Mouse (Mus musculus): Measurements from ENCODE around the gene Pitpnc1. TPM values are rescaled to one million over a fixed set of nuclear protein-coding genes. Genes with fewer than 3 reads are reported as not detected.

Pitpnc1 gene
- polyA plus RNA-seq, 1 experiment from 2014 or later: 48.0 TPM

GRCm38 (mm10) chr11:107272351-107272975 is 198.0 kb downstream of the Pitpnc1 start:
- Histone ChIP-seq H3K27me3 (ENCODE audit: control insufficient read depth, insufficient read depth, low read depth, low read length) (no peaks in the 10 kb centered on the region), H3K4me2 (ENCODE audit: low read length) (no peak overlapping the region), H3K36me3 (ENCODE audit: control insufficient read depth, insufficient read depth, low read length) (no peaks in the 10 kb centered on the region), H3K9me3 (replicated peaks; ENCODE audit: control insufficient read depth, low read length, poor library complexity, severe bottlenecking) (no peaks in the 10 kb centered on the region), H3K4me1 (ENCODE audit: control insufficient read depth, insufficient read depth, low read length) (peaks cover 9% of the 10 kb centered on the region; the same call in 1 of the 2 replicates), H3K27ac (ENCODE audit: low read length) (peak overlapping the region; percentile 43), H3K4me3 (ENCODE audit: low read depth, low read length) (no peak overlapping the region), H3K9ac (ENCODE audit: low read depth, low read length) (no peak overlapping the region)
- no peak for ATAC-seq
- WGBS: 71% methylated on average over 11 of the region's 11 CpGs

GRCm38 (mm10) chr11:107270564-107270963 is 199.9 kb downstream of the Pitpnc1 start:
- Histone ChIP-seq H3K27ac (ENCODE audit: low read length) (no peak overlapping the region), H3K4me3 (ENCODE audit: low read depth, low read length) (no peak overlapping the region), H3K36me3 (ENCODE audit: control insufficient read depth, insufficient read depth, low read length) (no peaks in the 10 kb centered on the region), H3K27me3 (ENCODE audit: control insufficient read depth, insufficient read depth, low read depth, low read length) (no peaks in the 10 kb centered on the region), H3K9me3 (replicated peaks; ENCODE audit: control insufficient read depth, low read length, poor library complexity, severe bottlenecking) (no peaks in the 10 kb centered on the region), H3K4me2 (ENCODE audit: low read length) (no peak overlapping the region), H3K9ac (ENCODE audit: low read depth, low read length) (no peak overlapping the region), H3K4me1 (ENCODE audit: control insufficient read depth, insufficient read depth, low read length) (peaks cover 9% of the 10 kb centered on the region; the same call in 1 of the 2 replicates)
- WGBS: 88% methylated on average over 9 of the region's 9 CpGs
- no peak for ATAC-seq

- Histone ChIP-seq H3K36me3 (ENCODE audit: control insufficient read depth, insufficient read depth, low read length) (no peaks in the 10 kb centered on the region), H3K27ac (ENCODE audit: low read length) (no peak overlapping the region), H3K4me1 (ENCODE audit: control insufficient read depth, insufficient read depth, low read length) (peaks cover 10% of the 10 kb centered on the region; the same call in 1 of the 2 replicates), H3K4me3 (ENCODE audit: low read depth, low read length) (no peak overlapping the region), H3K4me2 (ENCODE audit: low read length) (no peak overlapping the region), H3K9me3 (replicated peaks; ENCODE audit: control insufficient read depth, low read length, poor library complexity, severe bottlenecking) (no peaks in the 10 kb centered on the region), H3K9ac (ENCODE audit: low read depth, low read length) (no peak overlapping the region), H3K27me3 (ENCODE audit: control insufficient read depth, insufficient read depth, low read depth, low read length) (no peaks in the 10 kb centered on the region)
- ATAC-seq: no peak
- WGBS: 98% methylated on average over 3 of the region's 3 CpGs
Observed at GRCm38 (mm10) chr11:107267522-107267921, 203.0 kb downstream of the Pitpnc1 start.

GRCm38 (mm10) chr11:107265861-107266260 is 204.6 kb downstream of the Pitpnc1 start:
- no peak overlapping the region for H3K4me2 ChIP-seq (ENCODE audit: low read length)
- no peaks in the 10 kb centered on the region for H3K9me3 ChIP-seq (replicated peaks; ENCODE audit: control insufficient read depth, low read length, poor library complexity, severe bottlenecking)
- no peak overlapping the region for H3K27ac ChIP-seq (ENCODE audit: low read length)
- ATAC-seq: no peak
- WGBS: 86% methylated on average over 4 of the region's 4 CpGs
- H3K36me3 ChIP-seq (ENCODE audit: control insufficient read depth, insufficient read depth, low read length): no peaks in the 10 kb centered on the region
- no peaks in the 10 kb centered on the region for H3K27me3 ChIP-seq (ENCODE audit: control insufficient read depth, insufficient read depth, low read depth, low read length)
- no peak overlapping the region for H3K4me3 ChIP-seq (ENCODE audit: low read depth, low read length)
- no peak overlapping the region for H3K9ac ChIP-seq (ENCODE audit: low read depth, low read length)
- peaks cover 5% of the 10 kb centered on the region; the same call in 1 of the 2 replicates for H3K4me1 ChIP-seq (ENCODE audit: control insufficient read depth, insufficient read depth, low read length)

- Histone ChIP-seq H3K27me3 (ENCODE audit: control insufficient read depth, insufficient read depth, low read depth, low read length) (no peaks in the 10 kb centered on the region), H3K9ac (ENCODE audit: low read depth, low read length) (no peak overlapping the region), H3K36me3 (ENCODE audit: control insufficient read depth, insufficient read depth, low read length) (no peaks in the 10 kb centered on the region), H3K9me3 (replicated peaks; ENCODE audit: control insufficient read depth, low read length, poor library complexity, severe bottlenecking) (no peaks in the 10 kb centered on the region), H3K4me1 (ENCODE audit: control insufficient read depth, insufficient read depth, low read length) (peaks cover 5% of the 10 kb centered on the region; the same call in 1 of the 2 replicates), H3K4me2 (ENCODE audit: low read length) (peak overlapping the region; percentile 10; the same call in 1 of the 2 replicates), H3K27ac (ENCODE audit: low read length) (peak overlapping the region; percentile 56), H3K4me3 (ENCODE audit: low read depth, low read length) (no peak overlapping the region)
- WGBS: 59% methylated on average over 20 of the region's 20 CpGs
- no peak for ATAC-seq
Observed at GRCm38 (mm10) chr11:107264889-107265615, 205.4 kb downstream of the Pitpnc1 start.

GRCm38 (mm10) chr11:107263838-107264237 is 206.7 kb downstream of the Pitpnc1 start:
- no peak overlapping the region for H3K27ac ChIP-seq (ENCODE audit: low read length)
- H3K4me2 ChIP-seq (ENCODE audit: low read length): no peak overlapping the region
- no peaks in the 10 kb centered on the region for H3K36me3 ChIP-seq (ENCODE audit: control insufficient read depth, insufficient read depth, low read length)
- H3K4me1 ChIP-seq (ENCODE audit: control insufficient read depth, insufficient read depth, low read length): peaks cover 5% of the 10 kb centered on the region; the same call in 1 of the 2 replicates
- WGBS: 86% methylated on average over 9 of the region's 9 CpGs
- no peak overlapping the region for H3K9ac ChIP-seq (ENCODE audit: low read depth, low read length)
- ATAC-seq: no peak
- no peaks in the 10 kb centered on the region for H3K27me3 ChIP-seq (ENCODE audit: control insufficient read depth, insufficient read depth, low read depth, low read length)
- H3K9me3 ChIP-seq (replicated peaks; ENCODE audit: control insufficient read depth, low read length, poor library complexity, severe bottlenecking): no peaks in the 10 kb centered on the region
- no peak overlapping the region for H3K4me3 ChIP-seq (ENCODE audit: low read depth, low read length)

GRCm38 (mm10) chr11:107259428-107259827 is 211.1 kb downstream of the Pitpnc1 start:
- 57% methylated on average over 7 of the region's 7 CpGs for WGBS
- no peaks in the 10 kb centered on the region for H3K27me3 ChIP-seq (ENCODE audit: control insufficient read depth, insufficient read depth, low read depth, low read length)

GRCm38 (mm10) chr11:107255185-107255584 is 215.3 kb downstream of the Pitpnc1 start:
- no peak for ATAC-seq
- Histone ChIP-seq H3K4me3 (ENCODE audit: low read depth, low read length) (no peak overlapping the region), H3K27me3 (ENCODE audit: control insufficient read depth, insufficient read depth, low read depth, low read length) (no peaks in the 10 kb centered on the region), H3K4me1 (ENCODE audit: control insufficient read depth, insufficient read depth, low read length) (no peaks in the 10 kb centered on the region), H3K36me3 (ENCODE audit: control insufficient read depth, insufficient read depth, low read length) (peaks cover 9% of the 10 kb centered on the region), H3K9ac (ENCODE audit: low read depth, low read length) (no peak overlapping the region), H3K9me3 (replicated peaks; ENCODE audit: control insufficient read depth, low read length, poor library complexity, severe bottlenecking) (no peaks in the 10 kb centered on the region; the same call in 1 of the 2 replicates), H3K4me2 (ENCODE audit: low read length) (no peak overlapping the region), H3K27ac (ENCODE audit: low read length) (no peak overlapping the region)
- 87% methylated on average over 11 of the region's 11 CpGs for WGBS

More at GRCm38 (mm10) chr11:107259428-107259827, 211.1 kb downstream of the Pitpnc1 start:
- Histone ChIP-seq H3K9me3 (replicated peaks; ENCODE audit: control insufficient read depth, low read length, poor library complexity, severe bottlenecking) (no peaks in the 10 kb centered on the region; the same call in 1 of the 2 replicates), H3K4me1 (ENCODE audit: control insufficient read depth, insufficient read depth, low read length) (no peaks in the 10 kb centered on the region), H3K36me3 (ENCODE audit: control insufficient read depth, insufficient read depth, low read length) (no peaks in the 10 kb centered on the region), H3K4me2 (ENCODE audit: low read length) (no peak overlapping the region), H3K9ac (ENCODE audit: low read depth, low read length) (no peak overlapping the region), H3K27ac (ENCODE audit: low read length) (no peak overlapping the region), H3K4me3 (ENCODE audit: low read depth, low read length) (no peak overlapping the region)
- no peak for ATAC-seq

- no peaks in the 10 kb centered on the region for H3K4me1 ChIP-seq (ENCODE audit: control insufficient read depth, insufficient read depth, low read length)
- 87% methylated on average over 7 of the region's 7 CpGs for WGBS
- no peak overlapping the region for H3K27ac ChIP-seq (ENCODE audit: low read length)
- H3K4me2 ChIP-seq (ENCODE audit: low read length): no peak overlapping the region
- no peak overlapping the region for H3K9ac ChIP-seq (ENCODE audit: low read depth, low read length)
- H3K4me3 ChIP-seq (ENCODE audit: low read depth, low read length): no peak overlapping the region
- ATAC-seq: no peak
- no peaks in the 10 kb centered on the region; the same call in 1 of the 2 replicates for H3K9me3 ChIP-seq (replicated peaks; ENCODE audit: control insufficient read depth, low read length, poor library complexity, severe bottlenecking)
- no peaks in the 10 kb centered on the region for H3K27me3 ChIP-seq (ENCODE audit: control insufficient read depth, insufficient read depth, low read depth, low read length)
- peaks cover 9% of the 10 kb centered on the region for H3K36me3 ChIP-seq (ENCODE audit: control insufficient read depth, insufficient read depth, low read length)
Observed at GRCm38 (mm10) chr11:107254181-107254580, 216.3 kb downstream of the Pitpnc1 start.

All from midbrain, embryonic 16.5 days (tissue).